In the genomic region with DNA sequence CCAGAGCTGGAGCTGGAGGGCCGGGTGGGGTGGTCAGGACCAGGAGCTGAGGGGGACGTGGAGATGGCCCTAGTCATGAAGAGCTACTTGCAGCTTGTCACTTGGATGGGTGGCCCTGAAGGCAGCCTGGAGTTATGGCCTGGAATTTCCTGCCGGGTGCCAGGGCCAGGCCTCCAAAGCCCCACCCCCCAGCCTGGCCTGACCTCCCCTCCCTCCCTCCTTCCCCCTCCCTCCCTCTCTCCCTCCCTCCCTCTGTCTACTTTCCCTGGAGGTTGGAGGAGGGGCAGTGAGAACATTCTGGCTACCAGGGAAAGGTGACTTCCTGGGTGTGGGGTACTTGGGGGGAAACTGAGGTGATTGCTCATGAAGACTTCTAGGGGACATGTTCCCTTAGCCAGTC, we compare ENCODE assay signal across 8 mouse cellular contexts. TPM values are rescaled to one million over a fixed set of nuclear protein-coding genes. Genes with fewer than 3 reads are reported as not detected.
A peak's percentile ranks its signal among the peaks of the same experiment; 100 is the strongest.
DNase-seq lines count a peak whose midpoint lies in the region; ATAC-seq and TF ChIP-seq lines count a peak whose summit lies in the region.

No protein-coding gene starts in this region.

- TF ChIP-seq CTCF in kidney, postnatal 0 days (IDR thresholded peaks at IDR 0.05; ENCODE audit: low read depth): no peak

- DNase-seq in cerebellum, postnatal 10 days: peak; percentile 40 to 49
- no peak for DNase-seq in cerebellum, adult 11-12 months
- peak; percentile 65 for DNase-seq in brain, adult 2 months (ENCODE audit: low read depth, low spot score)
- DNase-seq in kidney, postnatal 0 days (ENCODE audit: low spot score): peak; percentile 78
- DNase-seq in lung, postnatal 36 days: peak; percentile 83
- no peak for DNase-seq in thymus, postnatal 14 days
- no peak for DNase-seq in layer of hippocampus, adult 9-11 months

- ATAC-seq in heart, embryonic 11.5 days (replicated peaks; ENCODE audit: insufficient number of reproducible peaks, low FRiP score, low TSS enrichment): no peak
- ATAC-seq in kidney, postnatal 0 days (replicated peaks; ENCODE audit: low FRiP score, low read depth): no peak

- peak overlapping the region; percentile 87 for H3K27ac ChIP-seq in heart, embryonic 11.5 days (ENCODE audit: low read depth, low read length)
- H3K27ac ChIP-seq in kidney, postnatal 0 days: peak overlapping the region; percentile 95

- peak overlapping the region; percentile 52 for H3K9ac ChIP-seq in heart, embryonic 11.5 days (ENCODE audit: low read depth, low read length)
- peak overlapping the region; percentile 14 for H3K9ac ChIP-seq in kidney, postnatal 0 days (ENCODE audit: low read depth, low read length)

- H3K4me1 ChIP-seq in heart, embryonic 11.5 days (ENCODE audit: control insufficient read depth, insufficient read depth, low read length): peaks cover 73% of the 10 kb centered on the region
- peaks cover 69% of the 10 kb centered on the region for H3K4me1 ChIP-seq in kidney, postnatal 0 days (replicated peaks; ENCODE audit: insufficient read depth, low read length)

- no peaks in the 10 kb centered on the region for H3K9me3 ChIP-seq in heart, embryonic 11.5 days (replicated peaks; ENCODE audit: control insufficient read depth, low read length)
- no peaks in the 10 kb centered on the region for H3K9me3 ChIP-seq in kidney, postnatal 0 days (replicated peaks; ENCODE audit: low read length)

- 8% methylated on average over 3 of the region's 3 CpGs for WGBS in heart, embryonic 11.5 days (ENCODE audit: insufficient replicate concordance)
- 16% methylated on average over 3 of the region's 3 CpGs for WGBS in kidney, postnatal 0 days

- no peaks in the 10 kb centered on the region for H3K36me3 ChIP-seq in heart, embryonic 11.5 days (ENCODE audit: control insufficient read depth, insufficient read depth, low read length)
- H3K36me3 ChIP-seq in kidney, postnatal 0 days (ENCODE audit: insufficient read depth, low read length): no peaks in the 10 kb centered on the region

- H3K4me2 ChIP-seq in heart, embryonic 11.5 days: peak overlapping the region; percentile 84
- H3K4me2 ChIP-seq in kidney, postnatal 0 days (ENCODE audit: low read length): peak overlapping the region; percentile 77

- H3K27me3 ChIP-seq in heart, embryonic 11.5 days (ENCODE audit: control insufficient read depth, insufficient read depth, low read length): no peaks in the 10 kb centered on the region
- H3K27me3 ChIP-seq in kidney, postnatal 0 days (ENCODE audit: insufficient read depth, low read length): no peaks in the 10 kb centered on the region

- H3K4me3 ChIP-seq in heart, embryonic 11.5 days (ENCODE audit: low read depth, low read length): peak overlapping the region; percentile 20
- peak overlapping the region; percentile 96 for H3K4me3 ChIP-seq in kidney, postnatal 0 days (replicated peaks; ENCODE audit: low read depth, low read length)

RNA-seq across cellular contexts. Expression of a gene that starts 3.7 kb away (rescaled TPM):
- 8.7 and 9.3 TPM in 2 replicates for polyA plus RNA-seq in heart, embryonic 11.5 days (2014; fragmentation: Nextera tagmentation; extraction: Ambion mirVana)
- polyA plus RNA-seq in kidney, postnatal 0 days (2015; fragmentation: Nextera tagmentation; extraction: Ambion mirVana): 8.7 and 9.1 TPM in 2 replicates

RNA-seq across cellular contexts. Expression of a gene that starts 31.6 kb away (rescaled TPM):
- polyA plus RNA-seq in heart, embryonic 11.5 days (2014; fragmentation: Nextera tagmentation; extraction: Ambion mirVana): 0.14 TPM in 1 of 2 replicates, not detected in the other
- 19.9 and 27.8 TPM in 2 replicates for polyA plus RNA-seq in kidney, postnatal 0 days (2015; fragmentation: Nextera tagmentation; extraction: Ambion mirVana)

RNA-seq across cellular contexts. Expression of a gene that starts 45.4 kb away (rescaled TPM):
- polyA plus RNA-seq in heart, embryonic 11.5 days (2014; fragmentation: Nextera tagmentation; extraction: Ambion mirVana): not detected in 2 replicates
- not detected in 2 replicates for polyA plus RNA-seq in kidney, postnatal 0 days (2015; fragmentation: Nextera tagmentation; extraction: Ambion mirVana)

Comparison
In these comparisons a context has a peak if more than half of its experiments do, and no peak if none do; other contexts are left out.
1. DNase-seq: peak in cerebellum, postnatal 10 days (2 of 2), brain, adult 2 months (single experiment), kidney, postnatal 0 days (single experiment) and lung, postnatal 36 days (single experiment); none in cerebellum, adult 11-12 months (single experiment), thymus, postnatal 14 days (single experiment) and layer of hippocampus, adult 9-11 months (single experiment).
2. RNA of a gene that starts 31.6 kb away (polyA plus RNA-seq): 19.9 to 27.8 TPM in kidney, postnatal 0 days; 0.14 TPM in heart, embryonic 11.5 days; every median in the first group is over 10 times any median in the second.